Mouse (Mus musculus) adrenal gland, postnatal 36 days (tissue): ENCODE measurements around the gene Mad2l2. TPM values are rescaled to one million over a fixed set of nuclear protein-coding genes. Genes with fewer than 3 reads are reported as not detected.

Experiments
- DNase-seq, 2 experiments: peaks; one replicate each; pipeline ENCODE4 v3.0.0; 2021; ENCODE audit warnings: mixed read lengths in 1 of 2
- long read RNA-seq, 2 experiments: library from polyadenylated mRNA; stranded (forward); transcript quantifications; one replicate each; pipeline ENCODE4 v2.0.0; 2021; ENCODE audit warnings: borderline sequencing depth in 2 of 2
- total RNA-seq, 2 experiments: library from RNA; stranded (reverse); gene quantifications; 2 replicates each; pipeline ENCODE4 v1.2.3; 2021

Gene Mad2l2
- total RNA-seq: 10 to 100 TPM; 23.1 to 27.1 TPM
- long read RNA-seq, experiment 1, transcript Mad2l2-201 (8 exons, 1,535 nt): major isoform, 21 of 33 reads
- long read RNA-seq, experiment 1, partial matches to known transcripts: 0 of 33 reads
- long read RNA-seq, experiment 1, other reads (novel, unspliced or antisense): 8 of 33 reads
- long read RNA-seq, experiment 2, transcript Mad2l2-201 (8 exons, 1,535 nt): major isoform, 8 of 13 reads
- long read RNA-seq, experiment 2, partial matches to known transcripts: 0 of 13 reads
- long read RNA-seq, experiment 2, other reads (novel, unspliced or antisense): 4 of 13 reads

DNA sequence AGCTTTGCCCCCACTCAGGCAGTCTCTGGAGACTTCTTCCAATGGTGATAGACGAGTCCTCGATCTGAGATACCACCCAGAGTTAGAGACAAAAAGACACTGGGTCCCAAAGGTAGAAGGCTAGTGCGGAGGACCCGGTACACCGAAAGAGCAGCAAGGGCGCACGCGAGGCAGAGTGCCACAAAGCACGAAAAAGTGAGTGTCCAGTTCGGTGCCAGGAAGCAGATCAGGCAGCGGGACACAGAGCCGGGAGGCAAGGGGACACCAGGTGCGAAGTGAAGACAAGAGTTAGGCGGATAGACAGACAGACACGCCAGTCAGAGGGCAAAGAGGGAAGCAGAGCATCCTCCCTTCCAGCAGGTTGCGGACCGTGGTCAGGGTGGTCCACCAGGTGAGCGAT is at the start of gene Mad2l2:
Mad2l2 (plus strand) TSS at position 252 of the 400 bp plus-strand sequence.
- DNase-seq: no peak

GRCm38 (mm10) chr4:148080597-148080973 is 49.6 kb upstream of the Mad2l2 start:
- no peak for DNase-seq

DNA sequence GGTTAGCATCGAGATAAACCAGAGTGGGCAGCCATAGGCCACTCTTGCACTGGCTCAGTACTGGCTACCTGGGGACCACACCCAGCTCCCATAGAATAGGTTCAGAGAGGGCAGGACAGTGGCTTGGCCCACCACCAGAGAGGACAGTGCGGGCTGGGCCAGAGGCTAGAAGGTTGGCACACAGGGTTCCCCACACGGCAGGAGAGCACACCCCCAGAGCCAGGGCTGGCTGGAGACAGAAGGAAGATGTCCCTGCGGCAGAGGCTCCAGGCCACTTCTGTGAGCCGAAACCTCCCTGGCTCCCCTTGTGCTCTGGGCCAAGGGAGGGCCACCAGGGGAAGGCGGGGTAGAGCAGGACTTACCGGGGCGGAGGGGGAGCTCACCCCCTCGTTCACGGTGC is 49.0 kb upstream of the Mad2l2 start:
- DNase-seq: no peak

DNA sequence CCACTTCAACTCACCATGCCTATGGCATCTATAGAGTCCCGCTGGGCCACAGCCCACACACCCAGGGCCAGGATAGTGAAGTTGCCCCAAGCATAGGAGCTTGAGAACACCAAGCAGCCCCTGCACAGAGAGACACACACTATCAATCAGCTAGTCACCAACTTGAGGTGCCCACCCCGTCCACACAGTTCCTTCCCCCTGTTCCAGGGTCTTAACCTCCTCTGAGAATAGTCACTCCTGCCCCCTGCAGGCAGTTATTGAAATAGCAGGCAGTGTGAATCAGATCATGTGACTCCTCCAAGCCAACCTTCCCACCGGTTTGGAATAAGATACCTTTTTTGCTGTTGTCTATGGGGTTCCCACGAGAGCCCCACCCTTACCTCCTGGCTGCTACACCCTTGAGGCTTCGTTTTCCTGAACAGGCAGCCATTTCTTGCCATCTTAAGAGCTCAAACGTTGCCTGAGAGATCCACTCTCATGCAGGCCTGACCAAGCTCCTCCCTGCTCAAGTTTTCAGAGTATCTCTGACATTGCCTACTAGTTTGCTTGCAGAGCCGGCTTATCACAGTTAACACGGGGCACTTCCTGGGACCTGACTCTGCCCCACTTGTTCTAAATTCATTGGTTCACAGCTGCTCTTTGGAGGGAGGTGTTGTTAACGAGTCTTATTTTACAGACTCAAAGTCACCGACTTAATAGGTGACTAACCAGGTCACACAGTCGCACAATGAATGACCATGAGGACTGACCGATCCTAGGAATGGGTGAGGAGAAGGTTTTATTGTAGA is 47.7 kb upstream of the Mad2l2 start:
- peak; percentile 52 to 58 for DNase-seq

GRCm38 (mm10) chr4:148083176-148083899 is 46.8 kb upstream of the Mad2l2 start:
- DNase-seq: peak in 1 of 2 experiments; percentile 56

DNA sequence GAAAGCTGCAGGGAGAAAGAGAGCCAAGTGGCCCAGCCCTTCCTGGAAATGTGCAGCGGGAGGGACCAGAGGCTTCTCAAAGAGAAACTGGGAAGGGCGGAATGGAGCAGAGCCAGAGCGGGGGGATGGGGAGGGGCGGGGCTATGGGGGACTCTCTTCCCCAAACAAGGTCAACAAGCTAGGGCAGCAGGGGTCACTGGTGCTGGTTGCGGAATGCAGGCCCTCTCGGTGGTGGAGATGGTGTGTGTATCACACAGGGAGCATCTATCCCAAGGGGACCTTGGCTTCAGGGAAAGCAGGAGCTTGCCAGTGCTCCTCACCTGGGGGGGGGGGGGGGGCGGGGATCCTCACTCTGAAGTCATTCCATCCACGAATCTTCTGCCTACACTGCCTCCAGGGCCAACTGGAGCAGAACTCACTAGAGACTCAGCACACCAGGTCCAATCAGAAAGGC is 45.9 kb upstream of the Mad2l2 start:
- peak; percentile 56 to 63 for DNase-seq

GRCm38 (mm10) chr4:148085131-148085906 is 44.9 kb upstream of the Mad2l2 start:
- DNase-seq: peak; percentile 62

DNA sequence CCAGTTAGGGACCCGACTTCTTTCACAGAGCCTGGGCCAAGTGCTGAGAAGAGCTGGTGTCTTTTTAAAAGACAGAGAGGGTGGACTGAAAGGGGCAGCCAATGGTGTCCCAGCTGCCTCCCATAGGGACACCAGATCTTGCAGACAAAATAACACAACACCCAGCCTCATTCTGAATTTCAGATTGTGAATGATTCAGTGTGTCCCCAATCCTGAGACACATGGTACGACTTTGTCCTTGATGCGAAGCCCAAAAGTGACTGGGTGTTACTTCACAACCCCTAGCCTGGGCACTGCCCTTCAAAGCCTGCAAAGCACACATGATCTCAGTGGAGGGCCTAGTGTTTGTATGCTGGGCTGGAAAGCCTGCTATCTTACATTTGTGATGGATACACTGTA is 44.3 kb upstream of the Mad2l2 start:
- peak; percentile 58 to 71 for DNase-seq

DNA sequence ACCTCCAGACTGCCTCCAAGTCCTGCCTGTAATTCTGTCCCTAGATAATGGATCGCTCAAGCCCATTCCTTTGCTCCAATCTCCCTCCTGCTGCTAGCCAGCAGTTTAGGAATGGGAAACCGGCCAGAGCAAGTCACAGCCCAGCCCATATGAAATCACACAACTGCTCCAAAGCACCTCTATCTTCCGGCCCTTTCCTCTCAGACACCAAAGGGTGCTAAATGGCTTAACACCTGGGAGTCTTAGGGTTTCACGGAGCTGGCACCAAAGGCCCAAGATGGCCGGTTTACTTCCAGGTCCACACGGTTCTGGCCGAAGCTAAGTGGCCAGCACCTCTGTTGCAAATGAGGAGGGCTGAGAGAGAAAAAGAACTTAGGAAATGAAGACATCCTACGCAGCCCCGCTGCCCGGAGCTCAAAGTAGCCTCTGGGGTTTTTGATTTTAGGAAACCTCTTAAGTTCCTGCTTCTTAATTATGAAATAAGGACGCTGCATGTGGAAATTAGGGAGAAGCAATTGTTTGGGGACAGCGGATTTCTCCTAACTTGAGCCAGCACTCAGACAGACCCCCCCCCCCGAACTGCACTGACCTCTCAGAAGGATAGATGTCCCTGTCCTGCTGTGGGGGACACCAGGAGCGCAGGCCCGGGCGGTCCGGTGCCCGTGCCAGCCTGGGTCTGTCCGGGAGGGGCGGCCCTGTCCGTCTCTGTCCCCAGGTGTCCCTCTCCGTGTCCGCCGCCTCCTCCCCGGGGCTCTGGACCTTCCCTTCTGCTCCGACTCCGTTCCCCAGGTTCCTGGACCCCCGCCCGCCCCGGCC is 42.9 kb upstream of the Mad2l2 start:
- peak; percentile 58 to 66 for DNase-seq

DNA sequence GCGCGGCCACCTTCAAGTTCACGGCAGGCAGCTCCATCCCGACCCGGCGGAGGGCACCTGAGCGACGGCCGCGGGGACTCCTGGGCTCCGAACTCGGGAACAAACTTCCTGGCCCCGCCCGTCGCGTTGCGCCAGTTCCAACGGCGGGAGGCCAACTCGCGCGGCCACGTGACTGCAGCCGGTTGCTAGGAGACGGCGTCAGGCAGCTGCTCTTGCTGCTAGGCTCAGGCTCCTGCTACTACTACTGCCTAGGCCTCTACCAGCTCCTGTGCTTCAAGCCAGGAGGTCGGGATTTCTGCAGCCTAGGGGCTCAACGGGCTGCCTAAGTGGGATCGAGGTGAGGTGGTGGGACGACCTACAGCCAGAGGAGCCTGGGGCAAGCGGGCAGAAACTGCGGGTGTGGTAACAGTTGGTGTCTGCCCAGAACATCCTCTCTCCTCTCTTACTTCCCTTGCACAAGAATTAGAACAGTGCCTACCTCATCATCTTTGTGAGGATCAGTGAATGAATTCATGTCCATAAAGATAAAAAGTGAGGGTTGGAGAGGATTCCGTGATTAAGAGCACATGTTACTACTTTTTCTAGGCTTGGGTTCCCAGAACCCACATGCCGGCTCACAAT is 42.2 kb upstream of the Mad2l2 start, which contains the start of gene Agtrap:
Agtrap (minus strand) TSS at position 125 of the 621 bp plus-strand sequence.
- DNase-seq: peak; percentile 98

DNA sequence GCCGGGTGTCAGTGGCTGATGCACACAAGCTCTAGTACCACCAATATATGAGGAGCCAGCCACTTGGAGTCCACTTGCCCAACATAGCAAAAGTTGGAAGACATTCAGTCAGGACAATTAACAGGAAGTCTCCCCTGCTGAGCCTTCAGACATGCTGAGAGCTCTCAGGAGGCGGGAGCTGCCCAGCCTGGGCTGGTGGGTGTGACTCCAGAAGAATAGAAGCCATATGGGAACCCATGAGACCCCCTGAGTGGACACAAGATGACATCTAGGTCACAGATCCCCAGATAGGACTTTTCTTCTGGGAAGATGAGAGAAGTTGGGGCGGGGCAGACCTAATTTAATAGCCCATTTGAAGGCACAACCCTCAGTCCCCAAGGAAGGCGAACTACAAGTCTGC is 41.0 kb upstream of the Mad2l2 start:
- no peak for DNase-seq

- DNase-seq: no peak
These were observed 39.0 kb upstream of the Mad2l2 start for GRCm38 (mm10) chr4:148091181-148091580.

GRCm38 (mm10) chr4:148092551-148093271 is 37.5 kb upstream of the Mad2l2 start:
- DNase-seq: peak; percentile 69 to 75

GRCm38 (mm10) chr4:148094161-148094560 is 36.0 kb upstream of the Mad2l2 start:
- no peak for DNase-seq

GRCm38 (mm10) chr4:148095081-148095480 is 35.1 kb upstream of the Mad2l2 start:
- no peak for DNase-seq

GRCm38 (mm10) chr4:148097936-148098335 is 32.2 kb upstream of the Mad2l2 start:
- DNase-seq: no peak

- no peak for DNase-seq
These were observed 31.5 kb upstream of the Mad2l2 start for GRCm38 (mm10) chr4:148098666-148099065.

GRCm38 (mm10) chr4:148101801-148102527 is 28.2 kb upstream of the Mad2l2 start:
- DNase-seq: peak; percentile 62 to 72

DNA sequence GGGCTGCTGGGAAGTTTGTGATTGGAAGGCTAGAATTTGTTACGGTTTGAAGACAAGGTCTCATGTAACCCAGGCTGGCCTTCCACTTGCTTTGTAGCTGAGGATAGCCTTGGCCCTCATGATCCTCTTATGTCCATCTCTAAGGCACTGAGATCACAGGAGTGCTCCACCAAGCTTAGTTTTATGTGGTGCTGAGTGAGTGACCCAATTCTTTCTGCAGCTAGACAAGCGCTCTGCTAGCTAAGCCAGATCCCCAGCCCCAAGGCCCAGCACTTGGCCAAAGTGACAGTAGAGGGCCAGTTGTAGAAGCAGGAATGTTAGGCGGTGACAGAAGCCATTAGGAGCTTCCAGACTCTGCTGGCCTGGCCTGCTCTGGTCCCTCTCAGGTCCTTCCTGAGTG is 26.0 kb upstream of the Mad2l2 start:
- no peak for DNase-seq
